Mouse (Mus musculus) heart, adult 18-20 months (tissue): ENCODE measurements around the gene Ebpl. TPM values are rescaled to one million over a fixed set of nuclear protein-coding genes. Genes with fewer than 3 reads are reported as not detected.
"Not testable (repeated sequence)": the region's sequence is repeated elsewhere in the genome, so short reads cannot be mapped to it uniquely, and the experiment has no call there.

Source experiments
- DNase-seq, 2 experiments: peaks; one replicate each; pipeline ENCODE4 v3.0.0; 2021 to 2022; ENCODE audit warnings: mixed read lengths in 1 of 2
- total RNA-seq, 2 experiments: library from RNA; stranded (reverse); gene quantifications; 2 replicates each; pipeline ENCODE4 v1.2.3; 2021

The Ebpl gene
- total RNA-seq, 2 experiments from 2014 or later = 1.1 to 1.7 TPM

DNA sequence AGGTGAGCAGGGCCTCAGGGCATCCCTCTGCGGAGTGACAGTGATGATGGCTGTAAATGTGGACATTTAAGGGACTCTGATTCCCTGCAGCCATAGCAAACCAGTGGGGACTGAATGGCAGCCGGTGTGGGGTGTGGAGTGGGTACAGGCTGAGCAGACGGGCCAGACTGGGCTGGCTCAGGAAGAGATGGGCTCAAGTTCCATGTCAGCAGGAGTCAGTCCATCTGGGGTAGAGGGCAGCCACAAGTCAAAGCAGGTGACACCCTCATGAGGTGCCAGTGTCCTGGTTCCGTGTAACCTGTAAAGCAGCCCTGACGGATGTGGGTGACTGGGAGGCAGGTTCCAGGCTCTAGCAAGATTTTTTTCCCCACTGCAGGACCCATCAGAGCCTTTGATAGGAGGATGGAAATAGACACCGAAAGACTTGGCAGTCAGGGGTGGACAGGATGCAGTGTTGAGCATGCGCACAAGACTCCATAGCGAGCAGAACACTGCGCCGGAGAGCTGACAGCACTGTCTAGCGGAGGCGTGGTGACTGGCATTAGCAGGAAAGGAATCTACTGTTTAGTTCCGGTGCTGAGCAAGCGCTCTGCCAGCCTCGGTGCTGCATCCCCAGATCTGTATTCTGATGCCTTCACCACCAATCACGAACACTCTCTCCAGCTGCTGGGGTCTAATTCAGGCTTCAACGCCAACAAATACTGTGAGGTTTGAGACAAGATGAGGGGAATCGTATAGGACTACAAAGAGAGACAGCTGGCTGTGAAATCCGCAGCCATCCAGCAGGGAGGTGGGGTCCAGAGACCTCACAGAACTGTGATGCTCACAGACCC, 32.4 kb downstream of the Ebpl start:
- DNase-seq = peak; percentile 81 to 90

DNA sequence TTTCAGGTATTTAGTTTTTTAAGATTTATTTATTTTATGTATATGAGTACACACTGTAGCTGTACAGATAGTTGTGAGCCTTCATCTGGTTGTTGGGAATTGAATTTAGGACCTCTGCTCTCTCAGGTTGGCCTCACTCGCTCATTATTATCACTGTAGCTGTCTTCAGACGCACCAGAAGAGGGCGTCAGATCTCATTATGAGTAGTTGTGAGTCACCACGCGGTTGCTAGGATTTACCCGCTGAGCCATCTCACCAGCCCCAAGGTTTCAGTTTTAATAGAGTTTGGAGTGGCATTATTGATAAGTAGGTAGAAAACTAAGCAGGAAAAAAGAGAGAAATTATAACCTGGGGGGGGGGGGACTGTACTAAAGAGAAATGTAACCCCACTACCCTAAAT, 33.2 kb downstream of the Ebpl start:
- not testable (repeated sequence) for DNase-seq

DNA sequence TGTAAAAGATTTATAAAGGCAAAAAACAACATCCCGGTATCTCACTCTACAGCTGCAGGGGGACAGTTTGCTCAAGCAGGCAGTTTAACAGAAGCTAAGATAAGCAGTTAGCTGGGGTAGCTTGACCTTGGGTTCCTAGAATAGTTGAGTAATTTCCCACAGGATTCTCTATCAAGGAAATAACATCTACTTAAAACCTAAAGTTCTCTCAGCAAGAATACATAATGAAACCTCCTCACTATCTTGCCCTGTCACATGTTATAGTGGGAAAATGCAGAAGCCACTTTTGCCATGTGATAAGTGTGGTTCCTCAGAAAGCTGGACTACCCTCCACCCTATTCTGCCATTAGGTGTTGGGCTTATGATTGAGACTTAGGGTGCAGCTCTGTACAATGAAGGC, 37.5 kb downstream of the Ebpl start:
- DNase-seq = no peak

DNA sequence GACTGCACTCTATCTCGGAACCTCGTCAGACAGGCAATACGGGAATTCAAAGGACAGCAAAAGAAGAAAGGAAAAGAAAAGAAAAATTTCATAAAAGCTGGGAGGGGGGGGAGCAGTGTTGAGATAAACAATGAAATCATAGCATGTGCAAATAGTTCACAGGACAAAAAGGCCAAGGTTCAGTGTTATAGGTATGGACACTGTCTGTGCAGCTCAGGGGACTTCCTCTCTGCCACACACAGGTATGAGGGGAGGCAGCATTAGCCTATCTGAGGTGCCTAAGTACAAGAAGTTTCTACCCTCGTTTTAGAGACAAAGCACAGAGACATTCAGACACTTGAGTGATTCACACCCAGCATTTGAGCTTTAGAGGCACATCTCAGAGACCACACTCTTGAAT, 39.0 kb downstream of the Ebpl start:
- DNase-seq = no peak

DNA sequence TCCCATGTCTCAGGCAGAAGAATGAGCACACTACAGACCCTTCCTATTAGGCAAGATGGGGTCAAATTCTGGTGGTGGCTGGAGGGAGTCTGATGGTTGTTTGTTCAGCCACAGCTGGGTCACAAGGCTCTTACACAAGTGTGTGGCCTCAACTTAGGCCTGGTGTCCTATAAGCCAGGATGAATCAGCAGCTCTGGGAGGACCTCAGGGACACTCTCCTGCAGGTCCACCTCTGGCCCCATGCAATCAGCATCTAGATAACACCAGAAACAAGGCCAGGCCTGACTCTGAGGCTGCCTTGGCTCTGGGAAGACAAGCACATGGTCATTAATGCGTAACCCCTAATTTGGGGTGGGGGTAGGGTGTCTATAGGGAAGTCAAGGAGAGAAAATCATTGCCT, 39.5 kb downstream of the Ebpl start:
- no peak for DNase-seq

DNA sequence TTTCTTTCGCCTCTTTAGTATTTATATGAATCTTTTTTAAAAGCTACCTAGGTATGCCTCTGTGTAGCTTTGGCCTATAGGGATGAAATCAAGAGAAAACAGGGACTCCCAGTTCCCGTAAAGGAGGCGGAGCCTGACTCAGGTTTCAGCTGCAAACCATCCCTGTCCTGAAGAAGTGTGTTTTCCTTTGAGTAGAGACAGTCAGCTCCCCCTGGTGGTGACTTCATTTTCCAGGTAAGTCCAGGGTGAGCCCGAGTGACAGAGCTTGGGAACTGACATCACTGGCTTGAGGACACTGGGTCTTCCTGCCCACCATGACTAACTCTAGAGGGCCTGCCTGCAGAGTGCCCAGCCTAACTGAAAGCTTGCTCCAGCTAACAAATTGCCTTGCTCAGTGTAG, 43.4 kb downstream of the Ebpl start:
- DNase-seq = peak; percentile 30 to 65

DNA sequence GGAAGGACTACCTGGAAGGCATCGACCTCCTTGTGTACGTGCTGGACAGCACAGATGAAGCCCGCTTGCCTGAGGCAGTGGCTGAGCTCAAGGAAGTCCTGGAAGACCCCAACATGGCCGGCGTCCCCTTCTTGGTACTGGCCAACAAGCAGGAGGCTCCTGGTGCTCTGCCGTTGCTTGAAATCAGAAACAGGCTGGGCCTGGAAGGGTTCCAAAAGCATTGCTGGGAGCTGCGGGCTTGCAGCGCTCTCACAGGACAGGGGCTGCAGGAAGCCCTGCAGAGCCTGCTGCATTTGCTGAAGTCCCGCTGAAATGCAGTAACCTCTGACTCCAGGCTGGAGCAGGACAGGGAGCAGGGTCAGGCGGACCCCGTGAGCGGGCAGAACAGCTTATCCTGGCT, 49.3 kb downstream of the Ebpl start:
- peak; percentile 18 to 21 for DNase-seq

DNA sequence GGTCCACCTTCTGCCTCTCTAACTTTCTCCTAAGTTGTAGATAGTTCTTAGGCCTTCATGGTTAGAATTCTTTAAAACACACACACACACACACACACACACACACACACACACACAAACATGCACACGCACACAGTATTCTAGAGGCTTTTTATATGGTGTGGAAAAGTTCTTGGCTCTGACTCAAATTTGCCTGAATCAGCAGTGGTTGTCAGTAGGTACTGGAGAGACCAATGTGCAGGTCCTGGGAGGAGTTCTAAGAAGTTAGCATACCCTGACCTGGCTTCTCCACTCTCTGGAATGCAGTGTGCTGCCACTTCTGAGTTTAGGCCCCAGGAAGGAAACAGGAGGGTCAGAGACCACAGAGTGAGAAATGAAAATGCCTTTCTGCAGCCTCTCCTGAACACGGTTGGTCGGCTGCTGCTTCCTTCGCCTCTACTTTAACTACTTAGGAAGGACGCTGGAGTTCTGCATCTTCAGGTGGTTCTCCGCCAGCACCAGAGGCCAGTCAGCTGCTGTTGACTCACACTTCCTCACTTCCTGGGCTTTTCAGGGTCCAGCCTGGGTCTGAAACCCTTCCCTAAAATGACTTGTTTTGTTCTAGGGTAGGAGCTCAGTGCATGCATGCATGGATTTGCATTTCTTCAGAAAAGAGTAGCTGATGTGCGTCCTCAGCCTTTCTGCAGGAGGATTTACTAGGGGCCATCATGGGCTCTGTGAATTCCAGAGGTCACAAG, 50.0 kb downstream of the Ebpl start:
- peak; percentile 10 to 30 for DNase-seq

DNA sequence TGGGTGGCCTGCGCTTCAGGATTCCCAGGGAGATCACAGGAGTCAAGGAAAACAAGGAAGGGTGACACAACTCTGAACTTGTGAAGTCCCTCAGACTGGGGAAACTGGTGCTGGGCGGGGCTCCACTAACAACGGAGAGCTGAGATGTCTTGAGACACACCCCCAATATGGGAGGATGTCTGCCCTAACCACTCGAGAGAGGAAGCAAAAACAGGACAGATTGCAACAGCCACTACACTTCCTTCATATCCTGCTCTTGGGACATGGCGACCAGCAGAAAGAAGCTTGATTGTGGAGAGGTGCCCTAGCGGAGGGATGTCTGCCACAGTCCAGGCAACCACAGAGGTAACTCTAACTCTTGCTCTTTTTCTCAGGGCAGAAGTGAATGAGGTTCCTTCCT, 50.6 kb downstream of the Ebpl start, which contains the start of gene Arl11:
Gene Arl11, plus strand, starts transcription at position 161 of the 400 bp plus-strand sequence.
- DNase-seq = peak; percentile 27 to 63

DNA sequence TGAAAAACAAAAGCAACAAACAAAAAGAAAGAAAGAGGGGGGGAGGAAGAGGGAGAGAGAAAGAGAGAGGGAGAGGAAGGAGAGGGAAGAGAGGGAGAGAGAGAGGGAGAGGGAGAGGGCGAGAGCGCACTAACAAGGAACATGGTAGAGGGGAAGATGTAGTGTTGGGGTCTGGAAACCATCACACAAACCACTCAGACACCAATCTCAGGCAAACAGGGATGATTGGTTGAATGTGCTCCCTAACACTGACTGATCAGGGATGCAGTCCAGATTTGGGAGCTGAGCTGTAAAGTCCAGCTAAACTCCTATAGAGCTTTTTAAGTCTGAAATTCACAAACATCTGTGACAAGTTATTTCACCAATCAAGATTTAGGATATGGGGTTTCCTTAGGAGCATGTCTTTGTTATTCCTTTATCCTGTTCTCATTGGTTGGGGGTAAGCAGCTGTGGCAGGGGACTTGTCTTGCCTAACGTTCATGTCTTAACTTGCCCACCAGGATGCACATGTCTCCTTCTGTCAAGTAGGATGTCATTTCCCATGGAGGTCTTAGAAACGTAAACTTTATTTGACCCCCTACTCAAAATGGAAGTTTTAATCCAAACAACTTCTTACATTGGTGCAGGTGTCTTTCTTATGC, 56.1 kb downstream of the Ebpl start:
- DNase-seq = no peak

DNA sequence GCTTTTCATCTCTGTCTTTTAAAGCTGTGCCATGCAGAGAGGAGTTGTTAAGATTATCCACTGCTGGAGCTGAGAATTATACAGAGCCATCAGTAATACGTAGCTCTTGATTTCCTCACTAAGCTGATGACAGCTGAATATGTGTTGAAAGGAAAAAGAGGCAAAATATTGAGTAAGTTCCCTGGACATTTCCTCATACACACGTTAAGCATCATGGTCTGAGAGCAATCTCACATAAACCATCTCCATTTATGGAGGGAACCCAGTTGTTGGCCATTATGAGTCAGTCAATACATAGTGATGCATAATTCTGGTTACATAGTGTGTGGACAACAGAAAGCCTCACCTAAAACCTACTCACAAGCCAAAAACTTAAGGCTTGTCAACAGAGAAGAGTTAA, 57.8 kb downstream of the Ebpl start:
- no peak for DNase-seq

DNA sequence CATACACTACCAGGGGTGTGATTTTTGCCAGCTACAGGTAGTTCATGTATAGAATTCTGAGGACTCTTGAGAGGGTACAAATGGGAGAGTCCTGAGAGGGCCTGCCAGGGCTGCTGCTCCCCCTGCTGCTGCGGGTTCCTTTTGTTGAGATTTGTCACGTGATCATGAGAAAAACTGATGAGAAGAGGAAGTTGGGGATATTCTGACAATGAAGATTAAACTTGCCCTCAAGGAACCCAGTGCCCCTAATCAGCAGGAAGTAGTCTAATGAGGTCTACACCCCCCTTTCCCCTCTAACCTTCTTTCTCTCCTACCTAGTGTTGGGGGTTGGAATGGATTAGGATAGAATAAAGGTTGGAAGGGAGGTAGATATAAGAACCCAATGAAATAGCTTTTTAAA, 58.9 kb downstream of the Ebpl start:
- no peak for DNase-seq

DNA sequence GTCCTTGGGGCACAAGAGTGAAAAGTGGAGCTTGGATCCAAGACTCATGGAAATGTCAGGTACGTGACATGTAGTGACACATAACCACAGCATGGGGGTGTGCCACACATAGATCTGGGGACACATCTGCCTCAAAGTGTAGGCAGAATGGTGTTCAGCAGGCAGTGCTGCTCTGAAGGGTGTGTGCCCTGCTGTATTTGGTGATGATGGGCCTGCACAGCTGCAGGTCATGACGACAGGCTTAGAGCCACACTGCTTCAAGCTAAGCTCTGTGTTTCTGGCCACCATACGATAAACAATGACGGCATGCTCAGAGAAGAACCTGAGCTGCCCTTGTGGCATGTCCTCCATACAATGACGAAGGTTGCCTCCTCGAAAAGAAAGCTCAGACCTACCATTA, 60.4 kb downstream of the Ebpl start:
- DNase-seq = no peak

DNA sequence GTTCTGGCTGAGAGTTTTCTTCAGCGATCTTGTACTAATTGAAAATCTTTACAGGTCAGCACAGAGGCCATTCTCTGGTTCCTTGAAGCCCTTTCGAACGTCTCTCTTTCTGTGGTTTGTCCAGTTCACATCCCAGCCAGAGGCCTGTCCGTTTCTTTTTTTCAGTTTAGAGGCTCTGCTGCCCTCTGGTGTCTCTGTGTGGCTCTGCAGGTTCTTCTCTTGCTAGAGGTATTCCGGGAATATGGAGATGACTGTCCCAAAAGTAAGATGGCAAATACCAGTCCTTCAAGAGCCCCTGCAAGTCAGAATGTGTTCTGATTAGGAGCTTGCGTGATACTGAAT, 65.5 kb downstream of the Ebpl start:
- DNase-seq = peak; percentile 46 to 78

DNA sequence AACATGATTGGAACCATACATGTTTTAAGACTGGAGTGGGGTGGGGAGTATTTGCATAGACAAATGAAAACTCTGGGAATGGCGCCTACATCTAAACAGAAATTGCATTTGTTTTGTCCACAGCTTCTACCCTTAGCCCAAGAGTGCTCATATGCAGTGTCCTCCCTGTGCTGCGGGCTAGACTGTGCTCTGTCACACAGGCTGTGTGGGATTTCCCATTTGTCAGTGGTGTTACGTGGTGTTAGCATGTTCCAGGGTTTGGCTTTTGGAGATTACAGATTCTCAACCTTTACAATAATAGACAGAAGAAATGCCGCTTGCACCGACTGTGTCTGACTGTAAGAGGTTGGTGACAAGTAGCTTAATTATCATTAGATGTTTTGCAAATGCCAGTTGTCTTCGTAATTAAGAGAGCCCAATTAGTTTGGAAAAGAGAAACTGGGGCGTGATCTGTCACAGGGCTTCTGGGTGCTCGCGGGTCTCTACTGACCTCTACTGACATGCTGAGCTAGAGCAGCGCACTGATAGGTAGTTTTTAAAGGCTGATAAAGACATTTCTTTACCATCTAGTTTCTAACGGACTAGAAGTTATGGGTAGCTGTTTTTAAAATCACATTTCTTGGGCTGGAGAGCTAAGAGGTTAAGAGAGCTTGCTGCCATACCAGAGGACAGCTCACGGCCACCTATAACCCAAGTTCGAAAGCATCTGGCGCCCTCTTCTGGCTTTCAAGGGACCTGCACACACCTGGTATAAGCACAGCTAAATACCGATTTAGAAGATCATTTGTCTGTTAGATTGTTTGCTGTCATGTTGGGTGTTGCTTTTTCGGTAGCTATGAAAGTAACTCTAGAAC, 66.1 kb downstream of the Ebpl start:
- DNase-seq = peak; percentile 65 to 85

DNA sequence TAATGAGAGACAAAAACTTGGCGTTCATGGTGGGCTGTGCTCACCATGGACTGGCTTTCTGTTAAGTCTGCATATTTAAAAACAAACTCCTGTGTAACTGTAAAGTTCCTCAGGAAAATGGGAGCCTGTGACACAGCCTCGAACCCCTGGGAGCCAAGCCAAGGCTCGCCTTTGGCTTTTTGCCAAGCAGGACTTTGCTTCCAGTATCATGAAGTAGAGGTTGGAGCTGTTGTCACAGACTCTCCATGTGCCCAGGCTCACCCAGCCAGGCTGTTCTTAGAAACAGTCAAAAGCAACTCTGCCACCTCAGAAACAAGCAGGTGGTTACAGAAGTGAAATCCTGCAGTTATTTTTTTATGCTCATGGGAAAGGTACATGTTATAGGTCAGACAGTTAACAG, 69.6 kb downstream of the Ebpl start:
- DNase-seq = peak in 1 of 2 experiments; percentile 11

DNA sequence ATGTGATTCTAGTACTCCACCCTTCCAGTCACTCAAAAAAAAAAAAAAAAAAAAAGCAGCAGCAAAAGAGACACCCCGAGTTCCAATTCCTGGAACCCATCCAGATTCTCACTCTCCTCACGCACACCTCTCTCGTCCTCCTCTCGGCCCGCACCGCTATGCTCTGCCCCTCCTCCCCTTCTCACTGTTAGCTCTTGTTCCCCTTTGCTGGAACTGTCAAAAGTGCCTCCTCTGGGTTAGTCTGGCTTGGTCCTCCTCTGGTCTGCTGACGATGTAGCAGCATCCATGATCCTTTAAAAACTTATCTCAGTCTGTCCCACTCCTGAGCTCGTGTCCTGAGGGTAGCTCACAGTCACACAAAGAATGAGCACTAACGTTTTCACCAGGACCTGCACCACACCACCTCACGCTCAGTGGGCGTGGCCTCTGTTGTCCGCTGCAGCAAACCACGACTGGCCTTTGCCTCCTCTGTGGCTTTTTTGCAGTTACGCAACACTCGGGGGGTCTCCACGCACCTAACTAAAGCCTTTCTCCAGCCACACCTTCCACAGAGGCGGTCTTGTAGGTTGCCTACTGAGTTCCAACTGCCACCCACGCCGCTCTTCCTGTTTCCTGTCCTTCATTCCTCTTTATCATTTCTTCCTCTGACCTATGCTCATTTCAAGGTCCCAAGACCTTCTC, 71.5 kb downstream of the Ebpl start:
- DNase-seq = no peak
